Mouse (Mus musculus): Measurements from ENCODE around the gene 2410137M14Rik.

DNA sequence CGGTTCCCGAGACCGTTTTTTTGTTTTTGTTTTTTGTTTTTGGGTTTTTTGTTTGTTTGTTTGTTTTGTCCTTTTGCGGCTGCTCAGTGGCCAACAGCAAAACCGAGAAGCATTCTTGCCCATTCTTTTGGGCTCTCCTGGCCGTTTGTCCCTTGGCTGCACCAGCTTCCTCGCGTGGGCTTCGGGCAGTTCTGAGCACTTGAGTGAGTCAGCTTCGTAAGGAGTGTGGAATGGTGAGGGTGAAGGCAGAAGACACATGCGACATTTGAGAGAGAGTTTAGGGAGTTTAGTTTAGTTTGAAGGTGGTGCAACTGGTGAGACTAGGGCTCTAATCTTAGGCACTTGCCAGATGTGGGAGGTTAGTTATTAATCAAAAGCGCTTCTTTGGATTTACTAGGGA is 22.2 kb downstream of the 2410137M14Rik start:
- TF ChIP-seq CTCF (conservative IDR thresholded peaks at IDR 0.05 in 1 of 2, IDR thresholded peaks at IDR 0.05 in 1 of 2; ENCODE audit: low read depth in 2 of 2, low read length in 2 of 2) (no peak), POLR2A (IDR thresholded peaks at IDR 0.05; ENCODE audit: low read depth, low read length) (no peak), HCFC1 (IDR thresholded peaks at IDR 0.05; ENCODE audit: low read depth, low read length) (no peak), MXI1 (IDR thresholded peaks at IDR 0.05; ENCODE audit: low read depth, low read length) (no peak), MAFK (IDR thresholded peaks at IDR 0.05; ENCODE audit: insufficient replicate concordance, low read length) (no peak), CHD1 (IDR thresholded peaks at IDR 0.05; ENCODE audit: low read depth, low read length) (no peak), RAD21 (IDR thresholded peaks at IDR 0.05; ENCODE audit: low read depth, low read length) (no peak), TCF12 (IDR thresholded peaks at IDR 0.05; ENCODE audit: low read depth, low read length) (no peak), MAX (IDR thresholded peaks at IDR 0.05; ENCODE audit: low read length) (no peak), SMC3 (IDR thresholded peaks at IDR 0.05; ENCODE audit: low read depth, low read length) (no peak), EP300 (IDR thresholded peaks at IDR 0.05; ENCODE audit: low read length) (no peak), E2F4 (IDR thresholded peaks at IDR 0.05; ENCODE audit: insufficient replicate concordance, low read depth, low read length) (no peak), USF2 (conservative IDR thresholded peaks at IDR 0.05; ENCODE audit: low read depth, low read length) (no peak)
